Mouse (Mus musculus): ENCODE data around the gene Hras.

DNA sequence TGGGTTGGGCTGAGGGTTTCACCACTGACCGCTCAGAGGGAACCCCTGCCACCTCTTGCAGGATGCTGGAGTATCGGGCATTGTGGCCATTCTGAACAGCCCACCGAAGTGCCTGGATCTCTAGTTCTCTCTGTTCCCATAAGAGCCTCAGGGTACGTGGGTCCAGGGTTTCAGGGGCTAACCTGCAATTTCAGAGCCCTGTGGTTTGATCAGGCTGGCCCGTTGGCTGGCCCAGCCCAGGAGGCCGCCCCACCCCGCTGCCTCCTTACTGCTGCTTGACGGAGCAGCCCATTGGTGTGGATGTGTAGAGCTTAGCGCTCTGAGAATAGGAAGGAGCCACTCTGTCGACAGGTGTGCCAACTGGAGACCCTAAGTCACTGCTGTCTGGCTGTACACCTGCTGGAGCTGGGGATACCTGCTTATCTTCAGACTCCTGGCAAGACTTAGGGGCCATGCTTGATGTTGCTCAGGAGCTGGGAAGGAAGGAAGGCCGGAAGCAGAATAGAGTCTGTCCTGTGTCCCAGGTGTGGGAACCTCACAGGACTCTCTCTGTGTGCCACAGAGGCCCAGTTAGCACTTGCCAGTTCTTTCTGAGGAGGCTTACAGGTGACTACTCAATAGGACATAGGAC is 19.9 kb upstream of the Hras start, which contains the start of gene Lmntd2:
- TF ChIP-seq CTCF (IDR thresholded peaks at IDR 0.05; ENCODE audit: low read depth) (no peak), EP300 (IDR thresholded peaks at IDR 0.05; ENCODE audit: low read depth) (no peak)

Data from liver, postnatal 0 days (tissue).